Mouse (Mus musculus) CH12.LX (cell line): ENCODE results near the gene Dcps. TPM values are rescaled to one million over a fixed set of nuclear protein-coding genes. Genes with fewer than 3 reads are reported as not detected.

ENCODE experiments used
- DNase-seq: peaks from one replicate; pipeline ENCODE4 v3.0.0-alpha.2; 2013; ENCODE audit errors: extremely low read depth
- H3K27ac ChIP-seq: 2 replicates; pipeline ENCODE4 v1.5.1; 2012; ENCODE audit warnings: low read depth, mild to moderate bottlenecking, control low read depth, moderate library complexity; ENCODE audit not compliant: insufficient read depth
- H3K27me3 ChIP-seq: replicated peaks from 2 replicates; pipeline ENCODE3; 2012; ENCODE audit warnings: inconsistent platforms
- H3K36me3 ChIP-seq, 2 experiments: replicated peaks in 1 of 2; 2 replicates each; pipeline versions ENCODE3 to v1.6.1; 2012; ENCODE audit warnings: inconsistent platforms in 1 of 2, low read length in 1 of 2, mild to moderate bottlenecking in 1 of 2, mixed read lengths in 1 of 2, moderate library complexity in 1 of 2; ENCODE audit not compliant: control insufficient read depth in 1 of 2, insufficient read depth in 1 of 2
- H3K4me1 ChIP-seq, 2 experiments: 2 replicates each; pipeline ENCODE4 v1.6.1; 2012; ENCODE audit warnings: inconsistent platforms in 1 of 2, moderate library complexity in 1 of 2; ENCODE audit not compliant: insufficient read depth in 2 of 2, control insufficient read depth in 1 of 2
- H3K4me2 ChIP-seq: 2 replicates; pipeline ENCODE4 v1.6.1; 2012; ENCODE audit warnings: low read depth, mild to moderate bottlenecking, control low read depth; ENCODE audit not compliant: poor library complexity, insufficient read depth, severe bottlenecking
- H3K4me3 ChIP-seq, 3 experiments: fragments of 150-350 bp in 1 of 3; sonication (generic) in 1 of 3; replicated peaks in 1 of 3; 2 replicates each; pipeline versions ENCODE3 to v1.5.1; 2011 to 2012; ENCODE audit warnings: low read depth in 2 of 3, low read length in 2 of 3, mild to moderate bottlenecking in 2 of 3, moderate library complexity in 2 of 3, control low read depth in 1 of 3, improper control_type of control experiment in 1 of 3, inconsistent platforms in 1 of 3, mixed read lengths in 1 of 3; ENCODE audit not compliant: poor library complexity in 1 of 3
- H3K79me2 ChIP-seq: replicated peaks from 2 replicates; pipeline ENCODE4 v1.6.1; 2012; ENCODE audit warnings: mild to moderate bottlenecking, moderate library complexity; ENCODE audit not compliant: control insufficient read depth, poor library complexity, insufficient read depth, severe bottlenecking; ENCODE audit errors: extremely low read depth
- H3K9ac ChIP-seq: 2 replicates; pipeline ENCODE4 v1.6.1; 2012; ENCODE audit warnings: low read depth, mild to moderate bottlenecking, control low read depth, moderate library complexity; ENCODE audit not compliant: insufficient read depth
- H3K9me3 ChIP-seq: replicated peaks from 2 replicates; pipeline ENCODE3; 2012; ENCODE audit warnings: low read length, inconsistent platforms, mixed read lengths
- BHLHE40 ChIP-seq: IDR thresholded peaks from 2 replicates; pipeline ENCODE4 v1.6.1; 2011; ENCODE audit warnings: mild to moderate bottlenecking, low read depth, low read length, improper control_type of control experiment
- CHD2 ChIP-seq: IDR thresholded peaks from 2 replicates; pipeline ENCODE4 v1.6.1; 2011; ENCODE audit warnings: low read length, improper control_type of control experiment
- CTCF ChIP-seq, 2 experiments: IDR thresholded peaks in 1 of 2; conservative IDR thresholded peaks in 1 of 2; 2 replicates each; pipeline ENCODE4 v1.5.1; 2011 to 2012; ENCODE audit warnings: low read depth in 2 of 2, low read length in 2 of 2, improper control_type of control experiment in 1 of 2, inconsistent platforms in 1 of 2, mild to moderate bottlenecking in 1 of 2, moderate library complexity in 1 of 2
- E2F4 ChIP-seq: IDR thresholded peaks from 2 replicates; pipeline ENCODE4 v1.6.1; 2011; ENCODE audit warnings: low read depth, low read length, improper control_type of control experiment; ENCODE audit not compliant: insufficient replicate concordance
- GABPA ChIP-seq: IDR thresholded peaks from 2 replicates; pipeline ENCODE4 v1.6.1; 2012; ENCODE audit warnings: low read depth, low read length, improper control_type of control experiment, inconsistent platforms; ENCODE audit not compliant: insufficient replicate concordance
- JUND ChIP-seq: conservative IDR thresholded peaks from 2 replicates; pipeline ENCODE4 v1.6.1; 2011; ENCODE audit warnings: low read depth, low read length, improper control_type of control experiment
- KAT2A ChIP-seq: IDR thresholded peaks from 2 replicates; pipeline ENCODE4 v1.6.1; 2012; ENCODE audit warnings: low read length, improper control_type of control experiment, inconsistent platforms; ENCODE audit not compliant: insufficient replicate concordance
- MXI1 ChIP-seq: IDR thresholded peaks from 2 replicates; pipeline ENCODE4 v1.6.1; 2011; ENCODE audit warnings: mild to moderate bottlenecking, low read depth, low read length, improper control_type of control experiment
- MYC ChIP-seq: IDR thresholded peaks from 2 replicates; pipeline ENCODE4 v1.6.1; 2011; ENCODE audit warnings: low read depth, mild to moderate bottlenecking, improper control_type of control experiment, low read length
- POLR2AphosphoS2 ChIP-seq: IDR thresholded peaks from 2 replicates; pipeline ENCODE4 v1.6.1; 2011; ENCODE audit warnings: low read depth, low read length, improper control_type of control experiment
- RAD21 ChIP-seq: IDR thresholded peaks from 2 replicates; pipeline ENCODE4 v1.6.1; 2011; ENCODE audit warnings: low read depth, mild to moderate bottlenecking, low read length, improper control_type of control experiment, moderate library complexity
- RCOR1 ChIP-seq: conservative IDR thresholded peaks from 2 replicates; pipeline ENCODE4 v1.6.1; 2012; ENCODE audit warnings: low read depth, mild to moderate bottlenecking, inconsistent platforms, low read length, improper control_type of control experiment
- SIN3A ChIP-seq: IDR thresholded peaks from 2 replicates; pipeline ENCODE4 v1.6.1; 2012; ENCODE audit warnings: low read length, improper control_type of control experiment, inconsistent platforms
- SMC3 ChIP-seq: IDR thresholded peaks from 2 replicates; pipeline ENCODE4 v1.6.1; 2011; ENCODE audit warnings: low read depth, low read length, improper control_type of control experiment
- TBP ChIP-seq: conservative IDR thresholded peaks from 2 replicates; pipeline ENCODE4 v1.6.1; 2011; ENCODE audit warnings: low read depth, low read length, improper control_type of control experiment
- TCF12 ChIP-seq: IDR thresholded peaks from 2 replicates; pipeline ENCODE4 v1.6.1; 2014; ENCODE audit warnings: low read depth, mild to moderate bottlenecking, inconsistent platforms, low read length, improper control_type of control experiment
- UBTF ChIP-seq: IDR thresholded peaks from 2 replicates; pipeline ENCODE4 v1.6.1; 2012; ENCODE audit warnings: low read depth, mild to moderate bottlenecking, inconsistent platforms, low read length, improper control_type of control experiment, moderate library complexity
- USF2 ChIP-seq: conservative IDR thresholded peaks from 2 replicates; pipeline ENCODE4 v1.6.1; 2011; ENCODE audit warnings: low read depth, low read length, improper control_type of control experiment
- ZC3H11A ChIP-seq: IDR thresholded peaks from 2 replicates; pipeline ENCODE4 v1.6.1; 2012; ENCODE audit warnings: low read depth, mild to moderate bottlenecking, inconsistent platforms, low read length, improper control_type of control experiment
- ZKSCAN1 ChIP-seq: IDR thresholded peaks from 2 replicates; pipeline ENCODE4 v1.6.1; 2012; ENCODE audit warnings: low read depth, inconsistent platforms, low read length, improper control_type of control experiment, borderline replicate concordance
- ZMIZ1 ChIP-seq: IDR thresholded peaks from 2 replicates; pipeline ENCODE4 v1.6.1; 2012; ENCODE audit warnings: low read depth, mild to moderate bottlenecking, inconsistent platforms, low read length, improper control_type of control experiment
- dilution Hi-C: fragments of 300-500 bp; cut with MboI; formaldehyde crosslinking; loops from 2 replicates; pipeline ENCODE4 v1.14.3; 2020; ENCODE audit warnings: low sequenced_read_pairs; ENCODE audit not compliant: extremely low pct_unique_long_range_greater_than_20kb, extremely low pct_ligation_motif_present
- in situ Hi-C: fragments of 300-500 bp; cut with MboI; formaldehyde crosslinking; loops from 3 replicates; pipeline ENCODE4 v1.14.3; 2019; ENCODE audit warnings: low sequenced_read_pairs, low pct_ligation_motif_present, low pct_unique_long_range_greater_than_20kb, mixed read lengths
- polyA plus RNA-seq: library from polyadenylated mRNA; unstranded; fragments of >175 nt; gene quantifications from 2 replicates; pipeline ENCODE4 v1.2.1, GENCODE M21; 2012; ENCODE audit warnings: low read depth; ENCODE audit not compliant: insufficient read length
- total RNA-seq, 2 experiments: library from RNA; depleted of rRNA; stranded (reverse); fragments of 300-350 nt in 1 of 2; fragments of >200 nt in 1 of 2; gene quantifications; 2 replicates each; pipeline ENCODE4 v1.2.3; 2012 to 2014

Gene Dcps
- total and polyA plus RNA-seq, 3 experiments, result 64.3 to 113 (median 94.3) TPM

- H3K4me3 ChIP-seq, result no peak overlapping the region
- peaks cover 3 to 18% of the 10 kb centered on the region in 2 experiments; a peak in 2 of 4 replicates for H3K4me1 ChIP-seq
- peaks cover 46 to 97% of the 10 kb centered on the region in 2 experiments for H3K36me3 ChIP-seq
- TF ChIP-seq ZKSCAN1 (no peak), RAD21 (no peak), CHD2 (no peak), KAT2A (no peak), RCOR1 (no peak), BHLHE40 (no peak), E2F4 (no peak), USF2 (no peak), TBP (no peak), MXI1 (no peak), ZMIZ1 (no peak), MYC (no peak), ZC3H11A (no peak), GABPA (no peak), POLR2AphosphoS2 (no peak), JUND (no peak), SMC3 (no peak), UBTF (no peak), TCF12 (no peak), SIN3A (no peak)
- dilution Hi-C loops, result no loop called here
- H3K27ac ChIP-seq, result no peak overlapping the region
- H3K27me3 ChIP-seq, result no peaks in the 10 kb centered on the region
- H3K4me2 ChIP-seq, result no peak overlapping the region
- no peaks in the 10 kb centered on the region for H3K9me3 ChIP-seq
- no peak for DNase-seq
- no peaks in the 10 kb centered on the region for H3K79me2 ChIP-seq
- in situ Hi-C loops, result no loop called here
- no peak overlapping the region for H3K9ac ChIP-seq
Observed at GRCm38 (mm10) chr9:35128995-35129418, 46.9 kb downstream of the Dcps start.

- H3K4me2 ChIP-seq, result no peak overlapping the region
- in situ Hi-C loops (no loop called here), dilution Hi-C loops (no loop called here)
- no peak overlapping the region for H3K27ac ChIP-seq
- H3K4me3 ChIP-seq, result no peak overlapping the region
- H3K9ac ChIP-seq, result no peak overlapping the region
- H3K4me1 ChIP-seq, result peaks cover 3 to 23% of the 10 kb centered on the region in 2 experiments; a peak in 2 of 4 replicates
- peaks cover 43 to 97% of the 10 kb centered on the region in 2 experiments for H3K36me3 ChIP-seq
- H3K9me3 ChIP-seq, result no peaks in the 10 kb centered on the region
- no peaks in the 10 kb centered on the region for H3K79me2 ChIP-seq
- DNase-seq, result no peak
- no peak for TF ChIP-seq KAT2A
- no peak for TF ChIP-seq TCF12
- no peak for TF ChIP-seq CTCF (conservative IDR thresholded peaks at IDR 0.05 in 1 of 2, IDR thresholded peaks at IDR 0.05 in 1 of 2; ENCODE audit: low read depth in 2 of 2, low read length in 2 of 2)
- no peaks in the 10 kb centered on the region for H3K27me3 ChIP-seq
Observed at GRCm38 (mm10) chr9:35128564-35128963, 47.3 kb downstream of the Dcps start.
